Mouse (Mus musculus) brain, adult 2 months (tissue): ENCODE results near the gene B3glct.

Source experiments
- DNase-seq: peaks from one replicate; pipeline ENCODE4 v3.0.0; 2011; ENCODE audit warnings: low read depth, low spot score

B3glct gene

GRCm38 (mm10) chr5:149748640-149749580 is 70.9 kb downstream of the B3glct start:
- no peak for DNase-seq

- DNase-seq: no peak
These were observed 73.8 kb downstream of the B3glct start for GRCm38 (mm10) chr5:149751861-149752260.

- no peak for DNase-seq
These were observed 75.0 kb downstream of the B3glct start for GRCm38 (mm10) chr5:149753073-149753472.

GRCm38 (mm10) chr5:149767116-149767515 is 89.1 kb downstream of the B3glct start:
- no peak for DNase-seq

- no peak for DNase-seq
These were observed 89.7 kb downstream of the B3glct start for GRCm38 (mm10) chr5:149767651-149768301.

GRCm38 (mm10) chr5:149769666-149770065 is 91.6 kb downstream of the B3glct start:
- DNase-seq: no peak

GRCm38 (mm10) chr5:149776038-149776437 is 98.0 kb downstream of the B3glct start:
- no peak for DNase-seq

- peak; percentile 43 for DNase-seq
These were observed 101.7 kb downstream of the B3glct start for GRCm38 (mm10) chr5:149779740-149780139.

- DNase-seq: no peak
These were observed 102.4 kb downstream of the B3glct start for GRCm38 (mm10) chr5:149780411-149780810.

- DNase-seq: no peak
These were observed 112.1 kb downstream of the B3glct start for GRCm38 (mm10) chr5:149790087-149790486.

GRCm38 (mm10) chr5:149810071-149810470 is 132.0 kb downstream of the B3glct start:
- no peak for DNase-seq

- no peak for DNase-seq
These were observed 133.8 kb downstream of the B3glct start for GRCm38 (mm10) chr5:149811835-149812234.
